Mouse (Mus musculus) left cerebral cortex, postnatal 4 days (tissue): ENCODE data around the gene Secisbp2l. TPM values are rescaled to one million over a fixed set of nuclear protein-coding genes. Genes with fewer than 3 reads are reported as not detected.

ENCODE experiments used
- DNase-seq: peaks from one replicate; pipeline ENCODE4 v3.0.0-alpha.2; 2022
- intact Hi-C: fragments of 180-260 bp; cut with DNase I; formaldehyde crosslinking; loops from one replicate; pipeline ENCODE4 v1.15.1; 2025
- total RNA-seq, 2 experiments: library from RNA; stranded (reverse); gene quantifications; 2 replicates each; pipeline ENCODE4 v1.2.3; 2021

Secisbp2l gene
- total RNA-seq, 2 experiments from 2014 or later: 79.1 to 79.8 TPM

DNA sequence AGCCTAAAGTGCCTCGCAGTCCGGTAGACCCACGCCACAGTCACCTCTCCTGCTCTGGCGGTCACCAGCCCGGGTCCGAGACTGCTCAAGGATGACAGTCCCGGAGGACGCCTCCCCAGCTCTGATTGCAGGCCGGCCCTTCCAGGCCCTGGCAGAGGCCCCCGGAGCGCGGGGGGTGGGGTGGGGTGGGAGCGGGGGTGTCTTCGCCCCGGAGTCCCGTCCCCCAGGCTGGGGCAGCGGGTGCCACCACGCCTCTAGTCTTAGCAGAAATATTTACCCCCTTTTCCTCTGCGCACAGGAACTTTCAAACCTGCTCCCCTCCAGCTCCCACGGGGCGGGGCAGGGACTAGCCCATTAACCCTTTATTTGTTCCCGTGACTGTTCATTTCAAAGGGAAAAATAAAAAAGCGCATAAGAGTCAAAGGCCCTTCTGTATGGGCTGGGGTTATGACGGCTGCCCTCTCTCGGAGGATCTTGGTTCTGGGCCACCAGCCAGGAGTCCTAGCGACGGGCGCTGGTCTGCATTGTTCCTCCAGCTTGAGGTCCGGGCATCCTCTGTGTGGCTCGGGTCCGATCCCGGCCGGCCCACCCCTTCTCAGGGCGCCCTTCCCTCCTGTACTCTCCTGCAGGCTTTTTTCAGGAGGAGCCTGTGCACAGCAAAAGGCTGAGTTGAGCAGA, 59.1 kb downstream of the Secisbp2l start:
- intact Hi-C loops: loop anchor here (5.0 kb wide), 1 partner anchor 51 kb away; the partner anchor contains the start of gene Eid1
- DNase-seq: peak; percentile 84

DNA sequence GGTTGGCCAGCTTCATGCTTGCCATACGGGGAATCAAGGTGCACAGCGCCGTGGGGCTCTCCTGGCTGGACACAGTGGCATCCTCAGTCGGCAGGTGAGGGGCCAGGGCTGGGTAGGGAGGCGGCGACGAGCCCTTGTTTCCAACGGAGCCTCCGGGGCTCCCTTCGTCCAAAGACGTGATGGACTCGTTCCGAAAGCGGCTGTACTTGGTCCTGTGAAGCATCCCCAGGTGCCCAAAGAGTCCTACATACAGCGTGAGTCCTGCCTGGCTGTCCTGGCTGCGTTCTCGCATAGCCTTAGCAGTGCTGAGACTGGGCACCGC, 59.6 kb downstream of the Secisbp2l start:
- DNase-seq: no peak

GRCm38 (mm10) chr2:125716599-125716998, 66.1 kb downstream of the Secisbp2l start:
- intact Hi-C loops: no loop called here

More for the DNA sequence above, 59.6 kb downstream of the Secisbp2l start:
- intact Hi-C loops: loop anchor here (5.0 kb wide), 1 partner anchor 51 kb away; the partner anchor contains the start of gene Eid1

DNA sequence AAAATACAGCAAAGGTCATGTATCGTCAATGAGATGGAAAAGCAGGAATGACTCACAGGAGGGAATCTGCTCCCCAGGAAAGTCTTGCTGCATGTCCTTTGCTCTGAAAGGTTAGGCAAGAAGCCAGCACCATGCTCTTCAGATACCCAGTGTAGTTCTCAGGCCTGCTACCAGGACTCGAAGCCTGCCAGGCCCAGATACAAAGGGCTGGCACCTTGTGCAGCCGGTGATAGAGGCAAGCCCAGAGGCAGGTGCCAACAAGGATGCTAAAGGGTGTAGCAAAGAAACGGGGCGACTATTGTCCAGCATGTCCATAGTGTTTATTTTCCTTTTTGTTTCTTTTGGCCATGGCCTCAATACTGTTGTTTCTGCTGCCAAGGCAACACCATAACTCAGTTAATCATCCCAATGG, 76.2 kb downstream of the Secisbp2l start:
- peak; percentile 18 for DNase-seq

More at GRCm38 (mm10) chr2:125716599-125716998, 66.1 kb downstream of the Secisbp2l start:
- no peak for DNase-seq

GRCm38 (mm10) chr2:125704907-125705631, 77.6 kb downstream of the Secisbp2l start:
- intact Hi-C loops: no loop called here
- peak; percentile 8 for DNase-seq

More for the DNA sequence above, 76.2 kb downstream of the Secisbp2l start:
- intact Hi-C loops: no loop called here

DNA sequence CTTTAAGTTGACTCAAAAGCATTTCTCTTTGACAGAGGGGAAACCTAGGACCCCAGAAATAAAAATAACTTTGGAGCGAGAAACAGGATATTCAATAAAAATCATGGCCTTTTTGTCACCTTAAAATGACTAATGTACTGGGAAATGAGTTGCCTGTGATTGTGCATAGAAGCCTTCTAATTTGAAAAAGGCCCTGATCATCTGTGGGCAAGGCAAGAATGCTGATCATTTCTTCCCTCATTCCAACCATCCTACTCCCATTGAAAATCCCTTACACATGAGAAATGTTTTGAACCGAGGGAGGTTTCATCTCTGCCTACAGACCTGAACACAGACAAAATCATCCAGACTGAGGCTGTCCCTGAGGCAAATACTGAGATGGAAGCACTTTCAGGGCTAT, 79.8 kb downstream of the Secisbp2l start:
- no peak for DNase-seq
- intact Hi-C loops: no loop called here

DNA sequence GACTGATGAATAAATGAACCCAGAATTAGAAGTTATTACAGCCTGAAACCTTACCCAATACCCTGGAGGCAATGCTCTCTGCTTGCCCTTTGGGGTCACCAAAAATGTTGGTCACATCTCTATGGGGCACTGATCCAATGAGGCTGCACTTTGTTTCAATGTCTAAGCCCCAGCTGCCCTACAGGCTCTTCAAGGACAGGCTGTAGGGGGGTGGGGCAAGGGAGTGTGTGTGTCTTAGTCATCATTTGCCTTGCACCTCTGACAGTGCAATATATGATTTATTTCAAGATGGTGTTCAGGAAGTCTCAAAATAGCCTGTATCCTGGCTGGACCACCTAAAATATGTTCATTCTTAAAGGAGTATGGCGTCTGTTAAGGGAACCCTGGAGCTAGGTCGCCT, 81.1 kb downstream of the Secisbp2l start:
- DNase-seq: no peak
- intact Hi-C loops: no loop called here

DNA sequence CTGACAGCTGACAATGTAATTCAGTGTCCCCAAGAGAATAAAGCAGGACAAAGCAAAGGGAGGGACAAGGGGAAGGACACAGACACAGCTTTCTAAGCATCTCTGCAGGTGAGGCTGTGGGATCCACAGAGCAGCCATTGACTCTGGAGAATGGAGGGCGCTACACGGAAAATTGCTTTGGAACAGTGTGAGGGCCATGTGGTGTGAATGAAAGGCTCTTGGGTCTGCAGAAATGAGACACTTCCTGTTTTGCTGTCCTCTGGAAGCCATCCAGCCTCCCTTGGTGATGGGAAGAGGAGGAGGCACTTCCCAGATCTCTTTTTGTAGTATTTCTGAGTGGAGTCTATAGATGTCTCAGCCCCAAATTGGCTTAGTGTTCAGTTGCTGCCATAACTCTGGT, 86.5 kb downstream of the Secisbp2l start:
- DNase-seq: peak; percentile 29
- intact Hi-C loops: no loop called here

DNA sequence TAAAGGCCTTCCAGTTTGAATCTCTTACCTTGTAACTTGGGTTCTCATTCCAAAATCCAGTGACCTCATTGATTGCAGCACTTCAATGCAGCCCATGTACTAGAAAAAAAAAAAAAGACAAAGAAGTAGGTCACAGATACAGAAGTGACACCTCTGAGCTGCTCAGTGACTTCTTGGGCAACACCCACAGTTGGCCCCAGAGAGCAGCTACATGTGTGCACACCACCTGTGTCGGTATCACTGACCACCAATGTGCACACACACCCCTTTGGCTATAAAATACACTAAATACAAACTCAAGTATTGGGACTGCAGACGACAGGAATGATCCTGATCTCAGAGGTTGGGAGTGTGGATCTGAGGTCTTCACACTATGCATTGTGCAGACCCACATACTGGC, 87.9 kb downstream of the Secisbp2l start:
- intact Hi-C loops: no loop called here
- no peak for DNase-seq

DNA sequence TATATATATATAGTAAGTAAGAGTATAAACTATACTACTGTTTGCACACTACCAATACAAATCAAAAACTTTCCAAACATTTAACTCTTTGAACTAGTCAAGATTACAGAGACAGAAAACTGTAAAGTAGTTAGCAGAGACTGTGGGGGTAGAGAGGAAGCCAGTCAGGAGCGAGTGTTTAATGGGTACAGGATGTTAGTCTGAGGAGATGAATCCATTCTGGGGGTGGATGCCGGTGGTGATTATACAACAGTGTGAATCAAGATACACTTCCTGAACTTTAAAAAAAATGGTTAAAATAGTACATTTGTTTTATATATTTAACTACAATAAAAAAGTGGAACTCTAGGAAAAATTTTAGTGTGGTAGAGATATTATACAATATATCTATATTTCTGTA, 90.7 kb downstream of the Secisbp2l start:
- intact Hi-C loops: no loop called here
- no peak for DNase-seq

Other genes starting within 250 kb of the Secisbp2l start
- gene Cep152, start 157.8 kb downstream of the Secisbp2l start, total RNA-seq: 1 to 10 TPM; 2.6 to 3.6 TPM
- 100 to 1,000 TPM; 522 to 568 TPM for gene Eid1, start 109.8 kb downstream of the Secisbp2l start, total RNA-seq
- gene Shc4, start 58.7 kb downstream of the Secisbp2l start, total RNA-seq: 1 to 10 TPM; 5.3 to 5.6 TPM
- 10 to 100 TPM; 25.1 to 25.8 TPM for gene Galk2, start 76.2 kb upstream of the Secisbp2l start, total RNA-seq
- gene Cops2, start 76.3 kb upstream of the Secisbp2l start, total RNA-seq: 100 to 1,000 TPM in 1 of 2 experiments, 10 to 100 TPM in 1; 99.0 to 102 TPM